Mouse (Mus musculus): ENCODE data around the gene Clcn3.
A peak's percentile ranks its signal among the peaks of the same experiment; 100 is the strongest.

Gene Clcn3

DNA sequence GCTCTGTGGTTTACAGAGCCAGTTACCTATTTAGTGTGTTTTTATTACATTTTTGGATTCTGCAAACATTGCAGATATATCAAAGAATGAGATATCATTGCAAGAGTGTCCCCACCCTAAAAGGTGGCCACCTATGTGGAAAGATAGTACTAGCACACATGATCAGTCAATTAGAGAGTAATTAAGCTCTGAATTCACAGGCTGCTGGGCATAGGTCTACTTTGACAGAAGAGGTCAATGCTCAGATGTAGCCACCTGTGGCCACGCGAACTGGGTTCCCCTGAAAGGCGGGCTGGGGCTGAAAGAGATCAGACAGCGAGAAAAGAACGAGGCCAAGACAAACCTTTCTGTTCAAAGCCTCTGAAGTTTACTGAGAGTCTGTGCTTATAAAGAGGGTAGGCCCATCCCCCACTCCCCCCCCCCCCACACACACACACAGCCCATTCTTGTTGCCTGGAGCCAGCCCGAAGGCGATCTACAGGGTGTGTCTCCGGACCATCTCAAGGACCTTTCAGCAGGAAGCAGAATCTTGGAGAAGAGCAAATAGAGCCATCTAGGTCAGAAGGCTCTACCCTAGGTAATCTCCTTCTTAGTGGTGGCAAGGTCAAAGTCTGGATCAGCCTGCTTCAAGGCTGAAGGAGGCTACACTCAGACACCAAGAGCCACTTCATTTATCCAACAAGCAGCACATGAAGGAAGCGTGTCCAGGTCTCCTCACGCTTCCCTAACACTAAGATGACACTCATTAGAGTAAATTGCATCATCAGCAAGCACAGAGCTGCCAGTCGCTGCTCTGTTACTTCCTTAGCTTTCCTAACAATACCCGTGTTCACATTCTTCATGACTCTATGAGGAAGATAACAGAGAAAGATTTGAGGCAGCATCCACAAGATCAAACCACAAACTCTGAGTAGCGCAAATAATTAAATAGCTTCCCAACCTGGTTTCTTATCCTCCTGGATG, 112.6 kb downstream of the Clcn3 start:
- no peak for DNase-seq (ENCODE audit: low read depth, low spot score)

DNA sequence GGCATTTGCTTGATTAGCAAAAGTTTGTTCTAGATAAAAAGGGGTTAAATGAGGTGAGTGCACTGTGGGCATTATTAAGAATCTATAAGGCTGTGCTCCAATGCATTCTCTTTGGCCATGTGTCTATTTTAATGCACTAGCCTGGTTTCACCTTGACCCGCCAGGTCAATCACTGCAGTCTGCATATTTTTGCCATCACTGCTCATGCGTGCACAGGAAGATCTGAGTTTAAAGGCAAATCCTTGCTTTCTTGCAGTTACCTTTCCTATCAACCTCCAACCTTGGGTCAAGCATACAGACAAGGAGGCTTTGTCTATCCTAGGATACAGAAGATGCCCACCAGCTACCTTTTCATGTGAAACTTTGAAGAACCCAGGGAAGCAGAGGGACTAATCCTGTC, 113.3 kb downstream of the Clcn3 start:
- DNase-seq (ENCODE audit: low read depth, low spot score), result no peak

GRCm38 (mm10) chr8:60868236-60868965, 114.7 kb downstream of the Clcn3 start:
- no peak for DNase-seq (ENCODE audit: low read depth, low spot score)

- no peak for DNase-seq (ENCODE audit: low read depth, low spot score)
These were observed 115.5 kb downstream of the Clcn3 start for GRCm38 (mm10) chr8:60867468-60868115.

DNA sequence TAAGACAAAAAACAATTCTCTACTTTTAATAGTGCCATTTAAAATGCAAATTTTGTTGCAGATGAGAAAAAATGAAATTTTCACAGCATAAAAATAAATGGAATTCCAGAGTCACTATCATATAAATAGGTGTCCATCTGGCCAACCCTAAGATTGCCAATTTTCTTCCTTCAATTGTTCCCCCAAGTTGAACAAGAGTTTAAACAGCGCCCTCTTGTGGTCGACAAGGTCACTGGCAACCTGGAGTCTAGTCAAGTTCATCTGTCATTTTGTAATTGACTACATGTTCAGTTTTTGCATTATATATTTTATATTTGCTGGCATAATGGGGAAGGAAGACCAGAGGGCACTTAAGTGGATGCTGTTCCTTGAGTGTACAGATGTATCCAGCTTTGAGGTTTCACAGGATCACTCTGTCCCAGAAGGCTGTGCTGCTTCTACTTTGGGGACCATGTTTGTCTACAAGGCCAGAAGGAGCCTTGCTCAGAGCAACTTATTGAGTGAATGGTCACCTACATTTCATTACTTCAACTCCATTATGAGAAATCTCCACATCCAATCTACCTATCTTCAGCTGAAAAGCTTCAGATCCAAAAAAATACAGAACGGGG, 117.5 kb downstream of the Clcn3 start:
- DNase-seq (ENCODE audit: low read depth, low spot score), result peak; percentile 40

DNA sequence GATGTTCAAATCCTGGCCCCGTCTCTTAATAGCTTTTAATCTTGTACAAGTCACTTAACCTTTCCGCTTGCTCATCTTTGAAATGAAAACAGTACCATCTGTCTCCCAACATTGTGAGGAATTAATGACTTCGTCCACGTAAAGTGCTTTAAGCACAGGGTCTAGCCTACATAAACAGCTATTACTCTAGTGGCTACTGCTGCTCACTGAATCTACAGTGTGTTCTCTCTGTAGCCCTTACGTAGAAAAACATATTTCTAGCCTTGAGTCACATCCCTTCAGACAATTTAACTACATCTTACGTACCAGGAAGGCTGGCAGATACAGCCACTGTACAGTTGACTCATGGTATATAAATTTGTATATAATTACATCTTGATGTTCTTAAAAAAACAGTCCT, 118.2 kb downstream of the Clcn3 start:
- no peak for DNase-seq (ENCODE audit: low read depth, low spot score)

- DNase-seq (ENCODE audit: low read depth, low spot score), result no peak
These were observed 121.3 kb downstream of the Clcn3 start for GRCm38 (mm10) chr8:60861783-60862182.

DNA sequence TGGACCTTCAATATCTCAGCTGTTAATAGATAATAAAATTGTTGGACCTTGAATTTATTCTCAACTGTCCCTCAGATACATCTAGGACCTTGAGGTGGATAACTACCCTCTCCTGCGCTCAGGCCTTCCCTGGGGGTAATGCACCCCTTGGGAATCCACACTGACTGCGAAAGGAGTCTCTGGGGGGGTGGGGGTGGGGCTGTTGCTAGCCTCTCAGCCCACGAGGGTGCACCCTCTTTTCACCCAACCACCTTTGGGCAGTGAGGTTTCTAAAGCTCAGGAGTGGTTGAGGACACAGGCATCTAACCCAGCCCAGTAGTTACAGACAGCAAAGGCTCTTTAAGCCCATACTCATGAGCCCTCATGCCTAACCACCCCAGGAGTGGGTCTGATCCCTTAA, 122.4 kb downstream of the Clcn3 start:
- no peak for DNase-seq (ENCODE audit: low read depth, low spot score)

Data from CD4-positive helper T cell, adult 2 months (primary cell).